Mouse (Mus musculus) kidney, embryonic 14.5 days (tissue): ENCODE data around the gene Ugt2b1. TPM values are rescaled to one million over a fixed set of nuclear protein-coding genes. Genes with fewer than 3 reads are reported as not detected.
"Not testable (repeated sequence)": the region's sequence is repeated elsewhere in the genome, so short reads cannot be mapped to it uniquely, and the experiment has no call there.

Source experiments
- ATAC-seq: fragments of 200-750 bp; cut with Nextera tagmentation; 2 replicates; pipeline ENCODE4 v1.8.0; 2017; ENCODE audit warnings: moderate number of reproducible peaks, mild to moderate bottlenecking, moderate TSS enrichment, moderate library complexity; ENCODE audit not compliant: low FRiP score, low TSS enrichment
- H3K27ac ChIP-seq: fragments of 300-500 bp; sonication (generic); 2 replicates; pipeline ENCODE4 v1.5.1; 2014; ENCODE audit warnings: low read depth, mild to moderate bottlenecking, low read length, moderate library complexity, mixed read lengths
- H3K27me3 ChIP-seq: fragments of 300-500 bp; sonication (generic); 2 replicates; pipeline ENCODE4 v1.6.1; 2014; ENCODE audit warnings: mild to moderate bottlenecking, low read length; ENCODE audit not compliant: control insufficient read depth, insufficient read depth
- H3K36me3 ChIP-seq: fragments of 300-500 bp; sonication (generic); 2 replicates; pipeline ENCODE4 v1.6.1; 2014; ENCODE audit warnings: low read length, mixed read lengths; ENCODE audit not compliant: control insufficient read depth, insufficient read depth
- H3K4me1 ChIP-seq: fragments of 300-500 bp; sonication (generic); 2 replicates; pipeline ENCODE4 v1.6.1; 2014; ENCODE audit warnings: low read length, mixed read lengths; ENCODE audit not compliant: control insufficient read depth, insufficient read depth
- H3K4me2 ChIP-seq: fragments of 300-500 bp; sonication (generic); replicated peaks from 2 replicates; pipeline ENCODE4 v1.6.1; 2014; ENCODE audit warnings: low read depth, mild to moderate bottlenecking, low read length
- H3K4me3 ChIP-seq: fragments of 300-500 bp; sonication (generic); 2 replicates; pipeline ENCODE4 v1.5.1; 2014; ENCODE audit warnings: mild to moderate bottlenecking, low read length
- H3K9ac ChIP-seq: fragments of 300-500 bp; sonication (generic); 2 replicates; pipeline ENCODE4 v1.6.1; 2014; ENCODE audit warnings: low read depth, mild to moderate bottlenecking, low read length, moderate library complexity
- H3K9me3 ChIP-seq: fragments of 300-500 bp; sonication (generic); 2 replicates; pipeline ENCODE4 v1.6.1; 2016; ENCODE audit warnings: low read length; ENCODE audit not compliant: control insufficient read depth
- WGBS: fragments of 180-500 bp; shearing (Covaris S2); extraction: QIAGEN DNeasy Blood & Tissue Kit; methylation state at CpG from one replicate; pipeline ENCODE4 v1.1.7; 2014; 5-methylcytosine and 5-hydroxymethylcytosine counted together
- polyA plus RNA-seq: library from polyadenylated mRNA; unstranded; fragments of >200 nt; fragmentation: Nextera tagmentation; extraction: Ambion mirVana; gene quantifications from 2 replicates; pipeline ENCODE4 v1.2.1, GENCODE M21; 2014

Gene Ugt2b1
- polyA plus RNA-seq, result not detected in 2 replicates

- no peak for ATAC-seq
- Histone ChIP-seq H3K9ac (no peak within 1 kb of the TSS), H3K36me3 (no peaks in the 10 kb centered on the region), H3K4me3 (no peak within 1 kb of the TSS), H3K9me3 (no peaks in the 10 kb centered on the region), H3K27me3 (no peaks in the 10 kb centered on the region), H3K4me2 (no peak within 1 kb of the TSS), H3K27ac (no peak within 1 kb of the TSS), H3K4me1 (no peaks in the 10 kb centered on the region)
- WGBS, result 84% methylated on average over 2 of the region's 2 CpGs
Measured at GRCm38 (mm10) chr5:86926426-86926825, at the start of gene Ugt2b1. Gene Ugt2b1 (minus strand): TSS chr5:86926530.

GRCm38 (mm10) chr5:86967271-86967670 lies 40.9 kb upstream of the Ugt2b1 start:
- H3K36me3 ChIP-seq, H3K9me3 ChIP-seq, ATAC-seq, H3K4me1 ChIP-seq, H3K4me3 ChIP-seq, H3K27me3 ChIP-seq, H3K9ac ChIP-seq, H3K27ac ChIP-seq, H3K4me2 ChIP-seq: not testable (repeated sequence)
- 84% methylated on average over 5 of the region's 5 CpGs for WGBS

DNA sequence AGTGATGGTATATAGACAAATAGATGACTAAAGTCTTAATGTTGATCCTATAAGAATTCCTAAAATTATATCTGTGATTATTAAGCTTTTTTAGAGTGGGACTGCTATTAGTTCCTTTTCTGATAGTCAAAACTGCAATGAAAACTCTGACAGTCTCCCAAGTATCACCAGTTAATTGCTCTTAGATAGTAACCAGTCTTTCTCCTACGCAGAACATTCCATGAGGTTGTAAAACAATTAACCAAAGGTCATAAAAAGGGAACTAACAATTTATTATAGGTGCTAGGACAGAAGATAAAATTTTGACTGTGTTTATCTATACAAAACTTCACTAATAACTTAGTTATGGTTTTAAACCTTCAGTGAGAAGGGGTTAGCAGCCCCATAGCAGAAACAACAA lies 36.5 kb upstream of the Ugt2b1 start:
- H3K27me3 ChIP-seq, H3K4me1 ChIP-seq, H3K4me3 ChIP-seq, H3K9ac ChIP-seq, H3K4me2 ChIP-seq, H3K9me3 ChIP-seq, H3K27ac ChIP-seq, ATAC-seq, H3K36me3 ChIP-seq: not testable (repeated sequence)
- 20% methylated on average over 1 of the region's 1 CpGs for WGBS

- no peak overlapping the region for H3K27ac ChIP-seq
- no peak for ATAC-seq
- no peaks in the 10 kb centered on the region for H3K27me3 ChIP-seq
- H3K4me1 ChIP-seq, result no peaks in the 10 kb centered on the region
- no peak overlapping the region for H3K4me3 ChIP-seq
- 70% methylated on average over 3 of the region's 3 CpGs for WGBS
- H3K36me3 ChIP-seq, result no peaks in the 10 kb centered on the region
- no peak overlapping the region for H3K9ac ChIP-seq
- 0 out of 2 replicates have a peak, but pooled peaks cover 3% of the 10 kb centered on the region for H3K9me3 ChIP-seq
- no peak overlapping the region for H3K4me2 ChIP-seq
Measured at GRCm38 (mm10) chr5:86961587-86962358, 35.4 kb upstream of the Ugt2b1 start.

DNA sequence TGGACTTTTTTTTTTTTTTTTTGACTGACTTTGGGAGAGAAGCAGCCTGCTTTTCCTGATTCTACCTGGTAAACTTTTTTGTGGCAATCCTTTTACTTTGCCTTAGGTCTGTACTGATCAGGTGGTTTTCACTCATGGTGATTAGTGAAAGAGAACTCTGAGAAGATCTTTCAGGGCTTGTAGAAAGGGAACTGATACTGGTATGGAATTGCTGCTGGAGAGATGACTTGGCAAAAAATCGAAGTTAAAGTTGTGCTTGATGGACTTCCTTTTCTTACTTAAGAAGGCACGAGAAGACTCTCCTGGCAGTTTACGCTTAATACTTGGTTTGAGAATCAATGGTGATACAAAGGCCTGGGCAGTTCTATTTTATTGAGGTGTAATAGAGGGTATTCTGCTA lies 34.2 kb upstream of the Ugt2b1 start:
- H3K36me3 ChIP-seq, result no peaks in the 10 kb centered on the region
- no peaks in the 10 kb centered on the region for H3K4me1 ChIP-seq
- H3K4me3 ChIP-seq, result no peak overlapping the region
- H3K27me3 ChIP-seq, result no peaks in the 10 kb centered on the region
- WGBS, result 88% methylated on average over 3 of the region's 3 CpGs
- 0 out of 2 replicates have a peak, but pooled peaks cover 3% of the 10 kb centered on the region for H3K9me3 ChIP-seq
- no peak overlapping the region for H3K9ac ChIP-seq
- ATAC-seq, result no peak
- H3K4me2 ChIP-seq, result no peak overlapping the region
- H3K27ac ChIP-seq, result no peak overlapping the region

GRCm38 (mm10) chr5:86942111-86942510 lies 15.8 kb upstream of the Ugt2b1 start:
- Histone ChIP-seq H3K4me2 (no peak overlapping the region), H3K9ac (no peak overlapping the region), H3K27me3 (no peaks in the 10 kb centered on the region), H3K27ac (no peak overlapping the region), H3K4me3 (no peak overlapping the region), H3K9me3 (no peaks in the 10 kb centered on the region), H3K4me1 (no peaks in the 10 kb centered on the region), H3K36me3 (no peaks in the 10 kb centered on the region)
- 89% methylated on average over 2 of the region's 2 CpGs for WGBS
- ATAC-seq, result no peak

DNA sequence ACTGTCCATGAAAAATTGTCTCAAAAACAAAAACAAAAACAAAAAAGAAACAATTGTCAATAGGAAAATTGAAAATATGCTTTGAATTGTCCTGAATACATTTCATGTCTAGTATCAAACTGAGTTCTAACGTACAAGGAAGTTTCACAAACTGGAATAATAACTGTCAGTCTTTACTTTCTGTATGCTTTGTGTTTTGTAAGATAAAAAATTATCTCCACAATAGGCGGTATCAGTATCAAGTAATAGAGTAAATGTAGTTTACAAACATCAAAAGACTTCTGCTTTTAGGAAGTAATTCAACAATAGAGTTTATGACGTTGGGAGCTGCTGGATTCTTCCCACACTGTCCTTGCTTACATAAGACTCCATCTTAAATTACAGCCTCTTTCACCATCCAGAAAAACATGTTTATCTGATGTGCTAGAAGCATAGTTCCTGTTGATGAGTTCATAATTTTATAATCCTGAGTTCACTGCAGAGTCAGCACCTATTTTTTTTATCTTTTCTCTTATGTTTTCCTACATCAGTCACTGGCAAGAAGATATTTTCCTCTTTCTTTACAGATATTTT lies 5.6 kb downstream of the Ugt2b1 start:
- Histone ChIP-seq H3K9me3 (no peaks in the 10 kb centered on the region), H3K27ac (no peak overlapping the region), H3K4me1 (no peaks in the 10 kb centered on the region), H3K4me2 (no peak overlapping the region), H3K9ac (no peak overlapping the region), H3K36me3 (no peaks in the 10 kb centered on the region), H3K4me3 (no peak overlapping the region), H3K27me3 (no peaks in the 10 kb centered on the region)
- WGBS, result 68% methylated on average over 3 of the region's 3 CpGs
- ATAC-seq, result no peak

- H3K27me3 ChIP-seq, result no peaks in the 10 kb centered on the region
Measured at GRCm38 (mm10) chr5:86911357-86912099, 14.8 kb downstream of the Ugt2b1 start.

DNA sequence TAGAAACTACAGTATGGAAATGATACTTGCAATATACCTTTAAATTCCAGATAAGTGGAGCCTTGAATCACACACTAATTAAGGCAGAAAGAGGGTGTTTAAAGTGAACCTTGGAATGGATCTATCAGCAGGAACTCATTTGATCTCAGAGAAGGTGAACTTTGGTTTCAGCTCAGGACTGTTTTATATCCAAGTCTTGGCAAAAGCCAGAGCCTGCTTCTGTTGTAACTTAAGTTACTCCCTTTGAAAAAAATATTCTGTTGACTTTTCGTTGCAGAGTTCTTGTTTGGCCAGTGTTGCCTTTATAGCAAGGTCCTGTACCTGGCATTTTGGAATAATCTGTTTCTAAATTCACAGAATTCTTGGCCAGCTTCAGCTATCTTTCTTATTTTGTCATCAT lies 15.6 kb downstream of the Ugt2b1 start:
- no peaks in the 10 kb centered on the region for H3K36me3 ChIP-seq
- H3K9ac ChIP-seq, result no peak overlapping the region
- no peaks in the 10 kb centered on the region for H3K9me3 ChIP-seq
- H3K4me3 ChIP-seq, result no peak overlapping the region
- ATAC-seq, result no peak
- no peak overlapping the region for H3K4me2 ChIP-seq
- H3K27ac ChIP-seq, result no peak overlapping the region
- H3K27me3 ChIP-seq, result no peaks in the 10 kb centered on the region
- WGBS, result 76% methylated on average over 1 of the region's 1 CpGs
- no peaks in the 10 kb centered on the region for H3K4me1 ChIP-seq

More at GRCm38 (mm10) chr5:86911357-86912099, 14.8 kb downstream of the Ugt2b1 start:
- no peaks in the 10 kb centered on the region for H3K36me3 ChIP-seq
- no peak overlapping the region for H3K4me2 ChIP-seq
- 71% methylated on average over 3 of the region's 3 CpGs for WGBS
- H3K27ac ChIP-seq, result no peak overlapping the region
- no peak overlapping the region for H3K4me3 ChIP-seq
- no peak overlapping the region for H3K9ac ChIP-seq
- H3K9me3 ChIP-seq, result no peaks in the 10 kb centered on the region
- H3K4me1 ChIP-seq, result no peaks in the 10 kb centered on the region
- no peak for ATAC-seq
